Mouse (Mus musculus) colon, adult 2 months (tissue): Measurements from ENCODE around the gene Tmc3. TPM values are rescaled to one million over a fixed set of nuclear protein-coding genes. Genes with fewer than 3 reads are reported as not detected.

ENCODE experiments used
- polyA plus RNA-seq: library from polyadenylated mRNA; depleted of rRNA; stranded (reverse); fragments of >200 nt; gene quantifications from 2 replicates; pipeline ENCODE4 v1.2.3, GENCODE M21; 2012; rRNA removed

Gene Tmc3
- 0.72 and 0.74 TPM in 2 replicates for polyA plus RNA-seq

DNA sequence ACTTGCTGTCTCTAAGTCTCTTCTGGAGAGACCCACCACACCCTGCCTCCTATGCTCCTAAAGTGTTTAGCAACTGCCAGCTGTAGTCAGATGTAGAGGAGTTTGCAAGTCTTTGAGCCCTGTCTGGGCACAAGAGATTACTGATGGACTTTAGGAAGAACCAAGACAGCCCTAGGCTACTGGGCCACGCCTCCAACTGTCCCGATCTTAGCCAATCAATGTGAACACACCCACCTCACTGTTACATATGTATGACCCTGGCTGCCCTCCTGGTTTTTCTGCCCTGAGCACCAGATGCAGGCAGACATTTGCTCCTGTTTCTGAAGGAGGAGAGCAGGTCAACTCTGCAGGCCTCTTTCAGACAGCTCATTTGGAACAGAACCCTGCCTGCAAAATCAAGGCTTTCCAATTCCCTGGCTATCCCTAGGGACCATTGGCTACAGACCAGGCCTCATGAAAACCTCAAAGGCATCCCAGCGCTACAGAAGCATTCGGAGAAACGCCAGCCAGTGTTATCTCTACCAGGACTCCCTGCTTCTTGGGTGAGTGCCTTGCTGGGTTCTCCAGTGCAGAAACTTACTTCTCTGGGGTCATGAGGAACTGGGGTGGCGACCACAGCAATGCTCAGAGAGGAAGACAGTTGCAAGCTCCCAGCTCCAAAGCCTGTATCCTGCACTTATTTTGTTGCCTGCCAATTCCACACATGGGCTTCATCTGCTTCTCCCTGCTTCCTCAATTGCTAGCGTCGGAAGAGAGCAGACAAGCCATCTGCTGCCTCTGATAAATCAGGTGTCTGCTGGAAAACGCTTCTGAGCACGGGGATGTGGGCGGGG, at the start of gene Tmc3:
Gene Tmc3, plus strand, starts transcription at position 289 of the 833 bp plus-strand sequence.

DNA sequence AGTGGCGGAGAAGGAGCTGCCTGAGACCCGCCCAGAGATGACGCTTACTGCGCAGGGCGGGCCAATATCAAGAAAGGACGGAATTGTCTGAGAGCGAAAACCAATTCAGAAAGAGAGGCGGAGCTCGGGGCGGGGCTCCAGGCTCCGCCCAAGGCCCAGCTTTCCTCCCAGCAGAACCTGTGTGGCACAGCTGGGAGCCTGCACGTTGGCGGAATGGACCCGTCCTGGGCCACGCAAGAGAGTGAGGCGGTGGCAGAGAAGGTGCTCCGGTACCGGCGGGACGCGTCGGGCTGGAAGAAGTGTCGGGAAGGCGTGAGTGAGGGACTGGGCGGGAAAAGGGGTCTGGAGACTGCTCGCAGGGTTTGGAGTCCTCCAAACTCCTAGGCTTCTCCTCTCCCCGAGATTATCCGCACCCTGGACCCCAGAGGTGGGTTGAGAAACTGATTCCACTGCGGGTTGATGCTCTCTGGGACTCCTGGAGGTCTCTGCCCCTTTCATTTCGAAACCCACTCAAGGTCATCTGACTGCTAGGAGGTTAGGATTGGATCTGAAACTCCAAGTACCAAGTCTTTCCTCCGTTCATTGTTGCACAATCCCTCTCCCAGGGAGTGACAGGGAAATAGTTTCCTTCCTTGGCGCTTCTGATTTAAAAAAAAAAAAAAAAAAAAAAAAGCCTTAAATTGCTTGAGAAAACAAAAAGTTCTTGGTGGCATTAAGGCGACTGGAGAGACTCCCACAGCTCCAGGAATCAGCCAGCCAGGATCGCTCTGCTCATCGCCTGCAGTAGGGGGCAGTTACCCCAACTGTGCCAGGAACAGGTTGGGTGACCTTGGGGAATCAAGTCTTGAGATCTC, 47.3 kb downstream of the Tmc3 start, which contains the start of gene Stard5:
Gene Stard5, plus strand, starts transcription at position 132 of the 854 bp plus-strand sequence.

Other genes with a start within 250 kb of the Tmc3 start
- gene Stard5, start 47.0 kb downstream of the Tmc3 start, polyA plus RNA-seq, result 17.3 and 17.9 TPM in 2 replicates
- gene Il16, start 160.8 kb downstream of the Tmc3 start, polyA plus RNA-seq, result 3.3 TPM in 2 replicates
- gene Cfap161, start 210.0 kb downstream of the Tmc3 start, polyA plus RNA-seq, result not detected in 2 replicates